Mouse (Mus musculus) spleen, postnatal 10 days (tissue): ENCODE results near the gene Tekt4.

Source experiments
- DNase-seq, 2 experiments: peaks; one replicate each; pipeline ENCODE4 v3.0.0; 2021 to 2022; ENCODE audit warnings: low spot score in 2 of 2

The Tekt4 gene

DNA sequence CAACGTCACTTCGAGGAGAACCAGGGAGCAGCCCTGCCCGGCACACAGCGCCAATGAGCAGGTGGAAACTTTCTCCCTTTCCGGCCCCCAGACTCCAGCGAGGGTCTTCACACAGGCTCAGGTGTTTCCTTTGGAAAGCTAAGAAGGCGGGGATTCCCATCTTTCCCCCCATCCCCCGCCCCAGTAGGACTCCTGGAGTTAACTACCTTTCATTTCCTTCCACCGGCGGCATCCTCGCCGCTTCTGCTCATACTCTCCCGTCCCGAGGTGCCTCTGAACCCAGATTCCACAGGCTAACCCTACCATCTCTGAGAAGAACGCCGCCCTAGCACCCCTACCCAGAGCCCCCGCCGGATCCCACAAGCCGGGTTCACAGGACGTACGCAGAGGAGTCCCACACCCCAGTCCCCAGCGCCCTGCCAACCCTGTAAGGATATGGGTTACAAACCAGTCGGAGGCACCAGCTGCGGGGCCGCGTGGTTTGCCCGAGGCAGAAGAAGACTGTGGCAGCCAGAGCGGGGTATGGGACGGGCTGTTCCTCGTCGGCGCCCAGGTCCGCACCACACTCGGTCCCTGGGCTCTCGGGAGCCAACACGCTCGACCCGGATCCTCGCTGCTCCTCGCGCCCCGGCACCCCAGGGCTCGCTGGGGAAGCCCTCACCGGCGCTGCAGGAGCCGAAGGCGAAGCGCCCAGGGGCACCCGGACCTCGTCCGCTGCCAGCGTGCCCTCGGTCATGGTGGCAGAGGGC, 21.8 kb upstream of the Tekt4 start:
- DNase-seq: peak; percentile 15 to 33

DNA sequence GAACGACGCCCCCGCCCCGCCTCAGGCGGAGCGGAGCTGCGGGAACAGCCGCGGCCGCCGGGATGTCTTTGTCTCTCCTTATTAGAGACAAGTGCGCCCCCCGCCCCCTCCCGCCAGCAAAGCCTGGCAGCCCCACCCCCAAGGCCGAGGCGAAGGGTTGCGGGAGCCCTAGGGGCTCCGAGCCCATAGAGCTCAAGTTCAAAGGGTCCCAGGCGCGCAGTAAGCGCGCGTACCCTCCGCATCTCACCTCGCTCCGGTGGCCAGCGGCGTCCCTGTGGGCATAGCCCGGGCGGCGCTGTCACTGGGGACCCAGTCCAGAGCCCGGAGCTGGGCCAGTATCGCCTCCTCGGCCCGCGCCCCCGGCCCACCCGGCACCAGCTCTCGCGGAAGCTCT, 21.2 kb upstream of the Tekt4 start:
- DNase-seq: no peak

DNA sequence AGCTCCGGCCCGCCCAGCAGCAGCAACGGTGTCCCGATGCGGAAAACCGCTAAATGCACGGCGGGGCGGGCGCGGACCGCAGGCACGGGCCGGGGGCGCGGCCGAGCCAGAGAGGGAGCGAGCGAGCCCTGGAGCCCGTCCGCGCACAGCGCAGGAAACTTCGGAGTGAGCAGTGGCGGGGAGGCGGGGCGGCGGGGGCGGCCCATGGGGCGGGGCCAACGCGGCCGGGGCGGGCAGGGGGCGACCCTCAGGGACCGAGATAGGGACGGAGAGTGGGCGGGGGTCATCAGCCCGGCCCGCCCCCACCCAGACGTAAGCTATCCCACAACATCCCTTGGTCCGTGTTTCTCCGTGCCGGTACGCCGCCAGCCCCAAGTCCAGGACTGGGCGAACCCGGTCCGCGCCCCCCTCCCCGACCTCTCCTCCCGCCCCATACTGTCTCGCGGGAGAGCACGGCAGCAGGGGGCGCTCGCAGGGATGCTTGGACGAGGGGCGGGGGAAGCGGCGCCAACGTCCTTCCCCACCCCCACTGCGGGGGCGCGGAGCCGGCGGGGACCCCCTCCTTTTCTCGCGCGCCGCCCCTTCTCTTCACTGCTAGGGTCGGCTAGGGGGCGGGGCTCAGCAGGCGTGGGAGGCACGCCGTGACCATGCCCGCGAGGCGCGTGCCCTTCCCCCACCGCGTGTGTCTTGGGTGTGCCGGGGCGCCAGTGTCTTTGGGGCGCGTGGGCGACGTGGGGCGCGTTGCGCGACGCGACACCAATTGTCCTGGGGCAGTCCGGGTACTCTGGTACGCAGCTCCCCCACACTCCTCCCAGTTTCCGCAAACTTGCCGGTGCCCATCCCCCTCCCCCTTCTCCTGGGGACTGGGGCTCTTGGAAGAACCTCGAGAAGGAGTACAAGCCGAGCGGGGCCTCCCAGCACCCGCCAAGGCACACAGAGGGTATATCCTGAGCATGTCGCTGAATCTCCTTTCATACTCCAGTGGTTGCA, 20.5 kb upstream of the Tekt4 start, which contains the start of gene Cacna1h:
Gene Cacna1h (minus strand): TSS at position 167 of the 990 bp plus-strand sequence.
- peak in 1 of 2 experiments; percentile 62 for DNase-seq

GRCm38 (mm10) chr17:25441417-25441816, 13.0 kb upstream of the Tekt4 start:
- DNase-seq: no peak

- DNase-seq: no peak
Measured at GRCm38 (mm10) chr17:25442889-25443288, 11.5 kb upstream of the Tekt4 start.

DNA sequence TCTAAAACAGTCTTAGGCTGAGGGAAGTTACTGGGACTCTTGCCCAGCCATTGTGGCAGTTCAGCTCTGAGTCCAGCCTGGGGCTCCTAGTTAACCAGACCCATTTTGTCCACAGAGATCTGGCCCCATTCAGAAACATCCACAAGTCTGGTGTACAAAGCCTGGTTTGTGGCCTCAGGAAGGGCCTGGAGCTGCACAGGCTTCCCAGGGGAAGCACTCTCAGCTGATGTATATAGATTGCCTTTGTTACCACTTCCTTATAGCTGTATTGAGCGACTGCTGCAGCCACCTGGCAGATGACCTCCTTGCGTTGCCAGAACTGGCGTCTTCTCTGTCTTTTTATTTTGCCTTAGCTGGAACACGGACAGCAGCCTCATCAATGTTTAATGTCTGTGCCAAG, 9.3 kb upstream of the Tekt4 start:
- DNase-seq: no peak

DNA sequence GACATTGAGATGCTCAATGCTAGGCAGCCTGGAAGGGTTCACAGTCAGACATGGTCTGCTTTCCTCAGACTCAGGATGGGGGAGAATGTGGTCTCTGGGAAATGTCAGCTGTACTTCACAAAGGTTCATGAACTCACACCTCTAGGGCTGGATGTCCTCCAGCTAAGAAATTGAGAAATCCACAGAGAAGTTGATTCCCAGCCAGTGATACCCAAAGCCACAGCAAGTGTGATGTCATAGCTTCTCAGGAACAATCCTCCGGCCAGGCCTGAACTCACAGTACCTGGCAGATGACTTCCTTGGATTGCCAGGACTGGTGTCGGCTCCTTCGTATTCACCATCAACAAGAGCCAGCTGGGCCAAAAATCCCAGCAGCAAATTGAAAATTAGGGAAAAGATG, 8.6 kb upstream of the Tekt4 start:
- DNase-seq: no peak

DNA sequence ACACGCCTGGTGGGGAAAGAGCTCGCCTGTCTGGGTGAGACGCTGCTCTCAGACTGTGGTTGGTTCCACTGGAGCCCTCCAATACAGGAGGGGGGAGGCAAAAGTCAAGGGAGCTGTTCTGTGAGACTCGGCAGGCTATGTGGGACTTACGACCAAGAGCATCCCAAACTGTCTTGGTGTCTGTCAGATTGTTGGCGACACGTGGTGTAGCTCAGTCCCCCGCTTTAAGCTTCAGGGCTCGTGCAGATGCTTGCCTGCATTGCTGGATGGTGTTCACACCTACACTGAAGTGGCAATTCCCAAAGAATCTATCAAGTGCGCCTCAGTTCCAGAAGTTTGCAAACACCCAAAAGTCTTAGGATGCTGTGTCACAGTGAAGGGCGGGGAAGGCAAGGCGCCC, 6.5 kb upstream of the Tekt4 start:
- no peak for DNase-seq

DNA sequence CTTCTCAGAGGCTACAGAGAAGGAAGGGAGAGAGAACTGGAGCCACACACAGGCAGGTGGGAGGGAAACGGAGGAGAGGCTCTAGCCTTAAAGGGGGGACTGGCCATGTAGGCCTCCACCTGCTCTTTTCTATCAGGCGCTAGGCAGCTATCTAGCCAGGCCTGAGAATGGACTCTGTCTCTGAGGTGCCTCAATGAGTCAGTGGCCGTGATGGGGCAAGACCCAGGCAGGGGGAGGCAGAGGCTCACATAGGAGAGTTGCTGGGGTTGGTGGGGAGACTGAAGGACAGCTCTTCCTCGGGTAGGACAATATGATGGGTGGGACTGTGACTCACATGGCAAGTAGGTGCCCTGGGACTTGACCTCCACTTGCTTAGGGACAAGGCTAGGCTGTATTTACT, 4.1 kb upstream of the Tekt4 start:
- no peak for DNase-seq

GRCm38 (mm10) chr17:25452246-25452965, 2.0 kb upstream of the Tekt4 start:
- DNase-seq: no peak

DNA sequence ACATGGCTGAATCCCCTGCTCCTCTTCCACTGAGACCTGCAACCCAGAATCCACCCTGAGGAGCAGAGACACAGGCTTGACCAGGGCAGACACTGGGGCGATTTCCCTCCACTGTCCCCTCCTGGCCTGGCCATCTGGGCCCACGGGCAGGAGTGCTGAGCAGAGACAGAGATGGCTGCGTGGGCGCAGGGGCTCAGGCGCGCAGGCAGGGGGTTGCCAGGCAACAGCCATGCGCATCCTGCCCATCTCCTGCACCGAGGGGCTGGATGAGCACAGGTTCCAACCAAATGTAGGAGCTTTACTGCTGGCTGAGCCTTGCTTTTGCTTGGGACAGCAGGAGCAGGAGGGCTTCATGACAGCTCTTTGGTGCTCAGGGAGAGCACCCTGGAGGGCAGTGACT, 2.1 kb downstream of the Tekt4 start:
- no peak for DNase-seq

GRCm38 (mm10) chr17:25462236-25462875, 7.9 kb downstream of the Tekt4 start:
- peak in 1 of 2 experiments; percentile 38 for DNase-seq

GRCm38 (mm10) chr17:25463326-25463945, 9.0 kb downstream of the Tekt4 start:
- DNase-seq: no peak

DNA sequence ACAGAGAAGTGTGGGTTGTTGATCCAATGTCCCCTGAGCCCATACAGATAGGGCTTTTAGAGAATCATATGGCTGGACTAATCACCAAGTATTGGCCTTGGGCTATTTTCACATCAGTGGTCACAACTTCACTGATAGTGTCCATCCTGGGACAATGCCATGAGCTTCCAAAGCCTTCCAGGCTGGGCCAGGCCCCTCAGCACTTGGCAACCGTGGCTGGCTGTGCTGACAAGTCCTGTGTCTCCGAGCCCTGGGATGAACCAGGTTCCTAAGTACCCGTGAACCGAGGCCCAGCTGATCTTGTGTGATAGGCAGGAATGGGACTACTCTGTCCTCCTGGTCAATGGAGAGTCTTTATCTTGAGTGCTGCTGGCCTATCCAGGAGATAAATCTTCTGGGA, 9.7 kb downstream of the Tekt4 start:
- DNase-seq: no peak

DNA sequence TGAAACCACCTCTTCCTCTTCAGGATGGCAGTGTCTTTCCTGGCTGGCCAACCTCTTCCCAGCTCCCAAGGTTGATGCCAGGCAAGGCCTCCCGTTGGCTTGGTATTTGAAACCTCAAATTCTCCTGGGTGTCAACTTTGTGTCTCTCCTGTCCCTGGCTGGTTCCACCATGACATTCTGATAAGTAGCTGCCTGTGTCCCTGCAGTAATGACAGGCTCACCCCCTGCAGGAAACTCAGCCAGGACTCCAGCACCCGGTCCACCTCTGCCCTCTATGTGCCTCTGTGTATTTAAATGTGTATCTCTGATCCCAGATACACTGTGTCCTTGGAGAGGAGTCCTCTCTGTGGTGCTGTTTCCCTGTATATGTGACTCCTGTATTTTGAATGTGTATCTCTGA, 11.8 kb downstream of the Tekt4 start:
- no peak for DNase-seq

DNA sequence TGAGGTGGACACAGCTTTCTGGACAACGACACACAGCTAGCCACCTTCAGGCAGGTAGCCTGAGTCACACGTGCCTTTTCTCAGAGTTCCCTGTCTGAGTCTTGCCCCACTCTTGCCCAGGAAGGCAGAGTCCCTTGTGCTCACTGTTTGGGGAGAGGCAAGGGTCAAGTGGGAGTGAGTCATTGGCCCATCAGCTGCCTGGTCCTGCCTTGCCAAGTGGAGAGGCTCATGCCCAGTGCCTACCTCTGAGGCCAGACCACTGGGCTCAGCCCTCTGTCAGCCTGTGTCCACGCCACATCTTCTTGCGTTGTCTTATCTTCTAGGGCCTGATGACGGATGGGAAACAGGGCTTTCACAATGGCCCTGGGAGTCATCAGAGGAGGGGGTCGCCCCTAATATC, 13.4 kb downstream of the Tekt4 start:
- no peak for DNase-seq

GRCm38 (mm10) chr17:25468301-25468700, 13.9 kb downstream of the Tekt4 start:
- no peak for DNase-seq

DNA sequence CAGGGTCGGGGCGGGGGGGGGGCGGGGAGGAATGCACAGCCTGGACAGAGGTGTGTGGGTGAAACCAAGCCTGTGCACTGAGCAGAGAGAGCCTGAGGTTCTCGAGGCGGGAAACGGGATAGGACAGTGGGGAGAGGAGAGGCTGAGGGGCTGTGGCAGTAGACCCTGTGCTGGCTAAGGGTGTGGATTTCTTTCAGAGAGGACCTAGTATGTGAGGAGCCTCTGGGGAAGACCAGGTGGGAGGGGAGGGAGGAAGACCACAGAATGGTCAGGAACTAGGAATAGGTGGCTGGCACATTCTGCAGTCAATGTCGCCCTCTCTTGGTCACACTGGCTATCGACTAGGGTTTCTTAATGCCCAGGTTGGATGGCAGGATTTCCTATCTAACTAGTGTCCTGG, 15.4 kb downstream of the Tekt4 start:
- peak; percentile 18 to 51 for DNase-seq

DNA sequence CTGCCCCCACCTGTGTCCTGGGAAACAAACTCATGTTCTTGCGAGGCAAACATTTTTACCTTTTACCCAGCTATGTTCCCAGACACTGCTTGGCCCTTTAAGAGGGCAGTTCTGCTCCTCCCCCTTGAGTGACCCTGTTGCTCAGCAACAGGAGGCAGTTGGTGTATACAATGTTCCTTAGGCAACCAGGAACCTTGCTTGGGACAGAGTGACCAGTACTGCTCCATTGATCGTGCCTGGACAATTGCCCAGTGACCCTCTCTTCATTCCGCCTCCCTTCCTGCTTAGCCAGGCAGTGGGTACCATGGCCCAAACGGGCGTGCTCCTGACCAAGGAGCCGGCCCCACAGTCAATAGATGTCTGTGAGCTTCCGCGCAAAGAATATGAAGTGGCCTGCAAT, 17.0 kb downstream of the Tekt4 start:
- no peak for DNase-seq

- no peak for DNase-seq
Measured at GRCm38 (mm10) chr17:25472044-25472443, 17.6 kb downstream of the Tekt4 start.
